Mouse (Mus musculus): ENCODE results near the gene Gmds.

Gmds gene

GRCm38 (mm10) chr13:31800581-31801576 lies 537.7 kb downstream of the Gmds start:
- DNase-seq (ENCODE audit: extremely low read depth, insufficient read length, low spot score): peak; percentile 32

- no peak for DNase-seq (ENCODE audit: extremely low read depth, insufficient read length, low spot score)
Observed at GRCm38 (mm10) chr13:31798075-31798474, 540.5 kb downstream of the Gmds start.

- no peak for DNase-seq (ENCODE audit: extremely low read depth, insufficient read length, low spot score)
Observed at GRCm38 (mm10) chr13:31797346-31797745, 541.2 kb downstream of the Gmds start.

GRCm38 (mm10) chr13:31793163-31793562 lies 545.4 kb downstream of the Gmds start:
- no peak for DNase-seq (ENCODE audit: extremely low read depth, insufficient read length, low spot score)

GRCm38 (mm10) chr13:31792480-31793132 lies 545.9 kb downstream of the Gmds start:
- peak; percentile 47 for DNase-seq (ENCODE audit: extremely low read depth, insufficient read length, low spot score)

GRCm38 (mm10) chr13:31784757-31785156 lies 553.8 kb downstream of the Gmds start:
- no peak for DNase-seq (ENCODE audit: extremely low read depth, insufficient read length, low spot score)

GRCm38 (mm10) chr13:31782063-31782462 lies 556.5 kb downstream of the Gmds start:
- no peak for DNase-seq (ENCODE audit: extremely low read depth, insufficient read length, low spot score)

GRCm38 (mm10) chr13:31780299-31780698 lies 558.2 kb downstream of the Gmds start:
- DNase-seq (ENCODE audit: extremely low read depth, insufficient read length, low spot score): no peak

GRCm38 (mm10) chr13:31779281-31779981 lies 559.1 kb downstream of the Gmds start:
- DNase-seq (ENCODE audit: extremely low read depth, insufficient read length, low spot score): no peak

- DNase-seq (ENCODE audit: extremely low read depth, insufficient read length, low spot score): no peak
Observed at GRCm38 (mm10) chr13:31775762-31776161, 562.8 kb downstream of the Gmds start.

- DNase-seq (ENCODE audit: extremely low read depth, insufficient read length, low spot score): no peak
Observed at GRCm38 (mm10) chr13:31772882-31773281, 565.7 kb downstream of the Gmds start.
